Mouse (Mus musculus) MN1 (cell line): ENCODE data around the gene Ppox.
A peak's percentile ranks its signal among the peaks of the same experiment; 100 is the strongest.

Source experiments
- DNase-seq: peaks from one replicate; pipeline ENCODE4 v3.0.0-alpha.2; 2016; ENCODE audit warnings: low spot score

Gene Ppox

DNA sequence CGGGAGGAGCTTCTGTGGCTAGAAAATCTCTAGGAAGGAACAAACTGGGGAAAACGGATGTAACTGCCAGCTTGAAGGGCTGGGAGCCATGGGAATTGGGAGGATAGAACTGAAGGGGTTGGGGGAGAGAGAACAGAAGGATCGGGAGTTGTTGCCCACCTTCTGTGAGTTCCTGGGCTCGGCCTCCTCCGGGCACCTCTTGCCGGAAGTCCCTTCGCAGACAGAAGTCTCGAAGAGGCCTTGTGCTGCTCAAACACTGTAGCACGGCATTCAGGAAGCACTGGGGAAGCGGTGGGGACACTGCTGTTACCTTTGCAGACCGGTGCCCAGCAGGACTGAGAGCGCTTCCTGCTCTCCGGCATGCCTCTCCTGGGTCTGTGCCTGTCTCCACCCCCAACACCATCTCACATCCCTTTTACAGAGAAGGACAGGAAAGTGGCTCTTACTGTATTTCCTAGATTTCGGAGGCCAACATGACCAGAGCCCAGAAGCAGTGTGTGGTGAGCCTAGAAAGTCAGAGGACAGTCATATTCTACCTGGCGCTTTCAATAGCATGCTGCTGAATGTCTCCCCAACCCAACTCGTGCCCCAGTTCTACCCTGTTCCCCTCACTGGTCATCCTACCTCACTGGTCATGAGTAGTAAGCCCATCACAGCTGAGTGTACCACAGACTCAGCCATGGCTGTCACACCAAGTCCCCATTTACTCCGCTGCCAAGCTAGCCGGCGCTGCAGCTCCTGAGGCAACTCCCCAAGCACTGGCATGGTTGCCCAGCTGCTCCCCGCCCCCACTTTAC, 4.3 kb upstream of the Ppox start:
- no peak for DNase-seq

DNA sequence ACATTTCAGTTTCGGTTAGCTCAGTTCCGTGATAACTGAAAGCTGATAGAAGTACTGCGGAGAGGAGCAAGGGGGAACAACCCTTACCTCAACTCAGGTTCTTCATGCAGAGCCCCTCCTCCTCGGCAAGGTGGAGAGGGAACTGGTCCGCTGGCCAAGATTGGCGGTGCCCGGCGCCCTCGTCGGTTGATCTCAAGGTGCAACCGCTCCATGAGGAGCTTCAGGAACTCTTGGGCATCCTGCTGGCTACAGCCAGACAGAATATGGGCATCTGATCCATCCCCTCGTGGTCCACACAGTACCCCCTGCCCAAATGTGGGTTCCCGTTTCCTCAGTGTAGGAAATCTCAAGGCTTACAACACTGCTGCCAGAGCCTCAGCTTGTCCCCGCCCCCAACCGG, 3.5 kb upstream of the Ppox start:
- DNase-seq, result no peak

DNA sequence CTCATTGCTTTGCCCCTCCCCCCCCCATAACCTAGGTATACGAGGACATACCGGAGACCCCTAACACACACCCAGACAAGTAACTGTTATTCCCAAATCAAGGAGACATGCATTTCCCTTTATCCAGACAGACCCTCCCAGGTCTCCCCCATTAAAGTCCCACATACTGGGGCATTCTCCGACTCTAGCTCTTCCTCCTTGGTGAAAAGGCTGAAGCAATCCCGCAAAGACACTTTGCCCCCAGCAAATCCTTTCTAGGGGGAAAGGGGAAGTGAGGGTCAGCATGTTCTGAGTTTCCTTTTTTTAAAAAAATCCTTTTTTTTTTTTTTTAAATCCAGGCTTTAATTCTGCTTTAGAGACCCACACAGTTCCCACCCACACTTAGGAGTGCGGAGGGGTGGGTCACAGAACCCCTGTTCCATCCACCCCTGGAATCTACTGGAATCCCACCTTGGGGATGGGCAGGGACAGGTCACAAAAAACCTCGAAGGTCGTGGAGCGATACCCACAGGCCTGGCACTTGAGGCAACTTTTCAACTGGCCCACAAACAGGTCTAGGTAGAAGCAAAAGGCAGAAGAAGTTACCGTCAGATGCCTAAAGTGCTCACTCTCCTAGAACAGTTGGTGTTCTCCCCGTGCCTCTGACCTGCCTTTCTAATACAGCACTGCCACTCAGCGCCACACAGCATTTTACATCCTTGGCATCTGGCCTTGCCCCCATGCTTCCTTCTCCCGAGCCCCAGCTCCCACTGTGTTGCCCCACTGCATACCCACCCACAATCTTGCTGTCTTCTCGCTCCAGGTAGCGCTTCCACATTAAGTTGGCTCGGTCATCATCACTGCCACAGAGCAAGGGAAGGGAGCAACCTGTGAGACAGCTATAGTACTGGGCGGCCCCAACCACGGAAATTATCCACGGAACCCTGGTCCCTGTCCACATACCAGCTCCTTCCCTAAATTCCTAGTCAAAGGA, 2.5 kb upstream of the Ppox start:
- DNase-seq, result no peak

- no peak for DNase-seq
Observed at GRCm38 (mm10) chr1:171282086-171282805, 1.3 kb upstream of the Ppox start.

DNA sequence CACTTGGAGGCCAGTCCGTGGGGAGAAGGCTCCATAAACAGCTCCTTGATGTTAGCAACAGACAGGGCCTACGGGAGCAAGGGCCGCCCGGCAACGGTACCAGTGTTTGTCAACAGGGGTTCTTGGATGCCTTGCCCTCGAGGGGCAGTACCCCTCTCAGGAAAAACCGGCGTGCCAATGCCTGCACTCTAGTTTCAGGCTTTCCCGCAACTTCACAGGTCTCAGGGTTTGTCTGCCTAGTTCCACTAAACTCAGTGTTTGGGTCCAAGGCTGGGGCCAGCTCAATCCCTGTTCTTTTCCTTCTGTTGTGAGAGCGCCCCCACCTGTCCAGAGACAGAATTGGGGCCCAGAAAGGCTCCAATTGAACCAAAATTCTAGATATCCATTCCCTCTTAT, 540 bp upstream of the Ppox start:
- peak; percentile 89 for DNase-seq

DNA sequence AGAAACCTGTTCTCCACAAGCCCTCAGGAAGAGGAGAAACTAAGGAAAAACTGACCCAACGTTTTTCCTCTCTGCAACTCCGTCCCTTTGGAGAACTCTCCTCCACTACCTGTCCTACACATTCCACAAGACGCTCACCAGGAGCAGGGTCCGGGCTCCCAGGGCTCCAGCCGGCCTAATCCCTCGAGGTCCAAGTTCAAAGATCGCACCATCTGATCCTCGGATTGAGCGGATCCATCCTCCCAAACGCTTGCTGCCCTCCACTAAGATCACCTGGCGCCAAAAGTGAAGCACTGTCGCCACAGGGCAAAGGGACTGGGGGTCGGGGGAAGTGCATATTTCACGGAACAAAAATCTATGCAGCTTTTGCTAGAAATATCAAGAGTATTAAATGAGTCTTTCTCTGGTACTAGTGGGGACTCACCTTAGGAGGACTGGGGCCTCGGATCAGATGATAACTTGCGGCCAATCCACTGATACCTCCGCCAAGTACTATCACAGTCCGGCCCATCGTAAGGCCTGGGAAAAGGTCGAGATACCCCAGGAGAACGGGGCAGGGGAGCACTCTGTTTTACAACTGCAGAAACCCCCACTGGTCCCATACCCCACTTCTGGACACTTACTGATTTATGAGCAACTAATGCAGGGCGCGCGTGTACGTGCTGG, 603 bp downstream of the Ppox start:
- DNase-seq, result peak; percentile 38

- DNase-seq, result no peak
Observed at GRCm38 (mm10) chr1:171279721-171280120, 1.3 kb downstream of the Ppox start.

GRCm38 (mm10) chr1:171279012-171279705, 1.8 kb downstream of the Ppox start:
- no peak for DNase-seq

DNA sequence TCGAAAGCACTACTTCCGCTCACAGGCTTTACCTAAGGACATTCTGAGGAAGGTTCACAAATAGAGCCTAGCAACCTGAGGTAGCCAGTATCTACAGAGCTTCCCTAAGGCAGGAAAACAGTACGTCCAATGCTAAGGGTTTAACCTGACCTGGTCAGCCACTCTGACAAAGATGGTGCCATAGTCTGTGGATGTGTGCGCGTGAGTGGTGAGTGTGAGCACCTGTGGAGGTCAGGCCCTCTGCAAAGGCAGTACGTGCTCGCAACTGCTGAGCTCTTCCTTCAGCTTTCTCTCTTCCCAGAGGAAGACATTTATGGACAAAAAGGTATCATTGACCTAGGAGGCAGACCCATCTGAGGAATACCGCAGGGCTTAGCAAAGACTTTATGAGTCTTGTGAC, 2.5 kb downstream of the Ppox start:
- no peak for DNase-seq

DNA sequence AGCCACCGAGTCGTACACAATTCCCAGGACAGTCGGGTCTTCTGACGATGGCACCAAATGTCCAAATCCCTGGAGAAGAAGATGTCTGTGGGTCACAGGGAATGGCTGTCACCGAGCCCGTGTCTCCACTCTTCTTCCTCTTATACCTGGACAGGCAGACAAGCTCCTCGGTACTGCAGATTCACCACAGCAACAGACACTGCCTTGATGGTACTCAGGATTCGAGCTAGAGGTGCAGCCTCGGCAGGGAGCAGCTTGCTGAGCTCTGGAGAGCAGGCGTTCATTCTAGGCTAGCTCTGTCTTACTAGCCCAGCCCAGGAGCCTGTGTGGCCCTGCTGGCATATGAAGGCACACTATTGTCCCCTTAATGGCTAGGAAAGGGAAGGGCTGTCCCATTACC, 3.2 kb downstream of the Ppox start:
- no peak for DNase-seq

GRCm38 (mm10) chr1:171276110-171276748, 4.8 kb downstream of the Ppox start:
- DNase-seq, result no peak

DNA sequence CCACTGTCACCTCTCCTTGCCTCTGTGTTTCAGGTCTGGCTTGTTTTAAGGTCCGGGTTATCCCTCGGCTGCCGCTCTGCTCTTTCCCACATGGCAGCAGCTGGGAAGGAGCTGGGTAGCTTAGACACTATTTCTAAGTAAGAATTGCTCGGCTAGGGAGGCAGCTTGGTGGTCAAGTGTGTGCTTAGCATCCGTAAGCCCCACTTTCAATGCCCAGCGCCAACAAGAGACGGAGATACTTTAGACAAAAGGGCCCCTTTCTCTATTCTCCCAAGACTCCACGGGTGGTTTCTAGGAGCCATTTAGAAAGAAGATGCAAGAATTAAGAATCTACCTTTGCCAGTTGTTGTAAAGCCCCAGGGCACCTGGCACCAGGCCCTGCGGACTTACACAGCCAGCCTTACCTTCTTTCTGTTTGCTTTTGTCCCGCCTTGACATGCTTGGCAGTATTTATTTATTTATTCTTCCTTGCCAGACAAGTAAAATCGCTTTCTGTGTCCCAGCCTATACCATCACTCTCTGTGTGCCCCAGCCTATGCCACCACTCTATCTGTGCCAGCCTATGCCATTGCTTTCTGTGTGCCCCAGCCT, 5.7 kb downstream of the Ppox start:
- no peak for DNase-seq

DNA sequence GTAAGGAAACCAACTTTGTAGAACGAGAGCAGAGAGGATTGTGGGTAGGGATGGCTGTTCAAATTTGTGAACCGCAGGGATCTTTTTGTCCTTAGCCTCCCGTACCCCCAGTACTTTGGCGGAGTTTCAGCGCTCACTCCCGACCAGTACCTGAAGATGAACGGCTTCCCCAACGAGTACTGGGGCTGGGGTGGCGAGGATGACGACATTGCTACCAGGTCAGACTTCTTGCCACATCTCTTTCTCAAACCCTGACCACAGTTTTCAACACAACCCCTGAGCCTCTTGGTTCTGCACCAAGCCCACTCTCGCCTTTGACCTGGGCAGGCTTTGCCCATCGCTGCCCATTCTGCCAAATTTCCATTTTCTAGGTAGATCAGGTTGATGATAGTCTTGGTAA, 6.8 kb downstream of the Ppox start:
- DNase-seq, result no peak

DNA sequence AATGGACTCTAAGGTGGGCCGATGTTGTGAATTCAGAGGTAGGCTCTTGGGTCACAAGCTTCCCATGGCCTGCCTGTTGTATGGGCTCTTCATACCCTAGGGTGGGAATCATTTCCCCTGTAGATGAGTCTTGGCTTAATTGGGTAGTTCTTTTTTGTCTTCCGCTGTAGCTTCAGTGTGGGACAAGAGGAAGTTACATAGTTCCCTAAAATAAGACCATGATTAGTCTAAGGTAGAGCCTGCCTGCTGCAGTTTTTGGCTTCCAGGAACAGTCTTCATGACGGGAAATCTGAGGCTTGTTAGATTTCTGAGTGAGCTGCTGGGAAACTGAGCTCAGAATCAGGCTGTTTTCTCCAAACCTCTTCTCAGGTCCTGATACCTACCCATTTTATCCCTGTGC, 8.9 kb downstream of the Ppox start:
- DNase-seq, result no peak

- DNase-seq, result no peak
Observed at GRCm38 (mm10) chr1:171271622-171272021, 9.4 kb downstream of the Ppox start.

GRCm38 (mm10) chr1:171271196-171271595, 9.8 kb downstream of the Ppox start:
- no peak for DNase-seq

DNA sequence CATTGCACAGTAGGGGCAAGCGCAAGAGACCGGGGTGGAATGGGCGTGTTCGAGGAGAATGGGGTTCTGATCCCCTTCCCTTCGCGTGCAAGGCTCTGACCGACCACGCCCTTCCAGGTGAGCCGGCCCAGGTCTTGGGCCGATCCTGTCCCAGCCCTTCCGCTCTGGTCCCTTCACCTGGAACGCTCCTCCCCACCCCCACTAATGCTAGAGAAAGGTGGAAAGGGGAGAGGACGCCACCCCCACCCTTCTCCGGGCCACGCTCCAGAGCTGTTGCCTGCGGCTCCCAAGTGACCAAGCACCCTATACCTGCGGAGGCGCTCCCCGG, 10.4 kb downstream of the Ppox start:
- DNase-seq, result no peak

DNA sequence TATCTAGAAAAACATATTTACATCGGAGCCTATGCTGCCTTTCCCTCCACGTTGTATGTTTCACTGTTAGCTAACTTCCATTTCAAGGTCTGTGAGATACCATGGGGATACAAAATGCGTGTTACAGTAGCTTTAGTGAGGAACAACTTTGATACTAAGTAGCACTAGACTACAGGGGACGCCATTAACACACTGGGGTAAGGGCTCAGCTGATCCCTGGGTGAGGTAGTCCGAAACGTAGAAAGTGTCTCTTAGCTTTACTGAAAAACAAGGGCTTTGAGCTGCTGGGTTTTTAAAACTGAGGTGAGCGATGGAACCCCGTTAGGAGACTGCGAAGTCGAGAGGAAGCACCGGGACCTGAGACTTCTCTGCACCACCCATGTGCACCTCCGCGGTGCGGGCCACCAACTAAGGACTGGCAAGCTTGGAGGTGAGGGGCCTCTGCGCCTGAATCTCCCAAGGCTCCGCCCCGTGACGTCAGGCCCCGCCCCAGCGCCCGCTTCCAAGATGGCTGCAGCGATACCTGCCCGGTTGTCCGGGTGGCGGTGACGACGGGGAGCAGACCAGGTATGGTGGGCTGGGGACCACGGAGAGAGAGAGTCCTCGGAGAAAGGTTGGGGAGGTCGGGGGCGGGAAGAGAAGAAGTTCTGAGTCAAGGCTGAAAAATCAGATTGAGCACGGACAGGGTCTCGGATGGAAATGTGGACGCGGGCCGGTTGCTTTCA, 11.0 kb downstream of the Ppox start, which contains the start of gene B4galt3:
TSS of gene B4galt3 (plus strand) at position 481 of the 725 bp plus-strand sequence.
- peak; percentile 90 for DNase-seq

GRCm38 (mm10) chr1:171268341-171268740, 12.6 kb downstream of the Ppox start:
- DNase-seq, result no peak
